Mouse (Mus musculus): Measurements from ENCODE around the gene Gpbp1.

- TF ChIP-seq POLR2A (IDR thresholded peaks at IDR 0.05; ENCODE audit: insufficient read depth, low read depth, low read length) = no peak
- TF ChIP-seq CTCF (IDR thresholded peaks at IDR 0.05) = no peak
- TF ChIP-seq EP300 (IDR thresholded peaks at IDR 0.05; ENCODE audit: insufficient read depth, low read depth, low read length) = no peak
Observed at GRCm38 (mm10) chr13:111488651-111489501, 1.0 kb downstream of the Gpbp1 start.

All from heart, adult 2 months (tissue).